Mouse (Mus musculus) ES-Bruce4 (cell line): Measurements from ENCODE around the gene Fam98c.

ENCODE experiments used
- CTCF ChIP-seq: IDR thresholded peaks from one replicate; pipeline ENCODE4 v1.8.1; 2011; ENCODE audit warnings: low read depth, low read length
- POLR2A ChIP-seq: IDR thresholded peaks from one replicate; pipeline ENCODE4 v1.8.1; 2011; ENCODE audit warnings: low read length; ENCODE audit not compliant: insufficient read depth

- no peak for TF ChIP-seq CTCF
- TF ChIP-seq POLR2A, result no peak
These were observed 11.6 kb upstream of the Fam98c start for GRCm38 (mm10) chr7:29167656-29168055.
